Comparison of ENCODE assay signal across 8 mouse cellular contexts in genomic region chr1:179734500-179735474, GRCm38 (mm10). TPM values are rescaled to one million over a fixed set of nuclear protein-coding genes. Genes with fewer than 3 reads are reported as not detected.
A peak's percentile ranks its signal among the peaks of the same experiment; 100 is the strongest.
DNase-seq lines count a peak whose midpoint lies in the region; ATAC-seq and TF ChIP-seq lines count a peak whose summit lies in the region.

No protein-coding gene starts in this region.

- no peak overlapping the region for H3K9ac ChIP-seq in embryonic facial prominence, embryonic 13.5 days
- H3K9ac ChIP-seq in heart, postnatal 0 days (replicated peaks; ENCODE audit: low read depth, low read length), result no peak overlapping the region

- no peaks in the 10 kb centered on the region for H3K9me3 ChIP-seq in embryonic facial prominence, embryonic 13.5 days
- H3K9me3 ChIP-seq in heart, postnatal 0 days (replicated peaks; ENCODE audit: control insufficient read depth, low read length), result no peaks in the 10 kb centered on the region

- ATAC-seq in cerebellum, adult (ENCODE audit: insufficient number of reproducible peaks, low FRiP score, low TSS enrichment), result no peak
- no peak for ATAC-seq in embryonic facial prominence, embryonic 13.5 days (ENCODE audit: insufficient number of reproducible peaks, insufficient read depth, low FRiP score, low TSS enrichment, low read depth)
- ATAC-seq in heart, postnatal 0 days (ENCODE audit: insufficient read depth, low read depth), result peak; percentile 44

- TF ChIP-seq EP300 in heart, postnatal 0 days (IDR thresholded peaks at IDR 0.05; ENCODE audit: low read depth), result no peak

- no peaks in the 10 kb centered on the region for H3K4me1 ChIP-seq in embryonic facial prominence, embryonic 13.5 days
- H3K4me1 ChIP-seq in heart, postnatal 0 days (ENCODE audit: control insufficient read depth, insufficient read depth), result 0 out of 2 replicates have a peak, but pooled peaks cover 5% of the 10 kb centered on the region

- no peak overlapping the region for H3K27ac ChIP-seq in embryonic facial prominence, embryonic 13.5 days
- H3K27ac ChIP-seq in heart, postnatal 0 days (ENCODE audit: low read depth), result no peak overlapping the region
- H3K27ac ChIP-seq in left cerebral cortex, adult 2 months, result no peak overlapping the region

- no peaks in the 10 kb centered on the region for H3K27me3 ChIP-seq in embryonic facial prominence, embryonic 13.5 days
- no peaks in the 10 kb centered on the region for H3K27me3 ChIP-seq in heart, postnatal 0 days (ENCODE audit: control insufficient read depth, insufficient read depth, low read length)

- peak; percentile 66 for TF ChIP-seq CTCF in heart, postnatal 0 days (IDR thresholded peaks at IDR 0.05; ENCODE audit: low read depth)
- TF ChIP-seq CTCF in left cerebral cortex, adult 2 months (IDR thresholded peaks at IDR 0.05), result peak; percentile 89

- H3K4me3 ChIP-seq in embryonic facial prominence, embryonic 13.5 days, result no peak overlapping the region
- H3K4me3 ChIP-seq in heart, postnatal 0 days (ENCODE audit: low read depth, low read length), result no peak overlapping the region
- H3K4me3 ChIP-seq in left cerebral cortex, adult 2 months, result peak overlapping the region; percentile 35

- intact Hi-C loops in left cerebral cortex, adult 2 months (cut with DNase I), result loop anchor here (5.0 to 10.0 kb wide), 2 partner anchors 90 to 227 kb away; no protein-coding TSS in a partner anchor

- peak overlapping the region; percentile 22; the same call in 1 of the 2 replicates for H3K4me2 ChIP-seq in embryonic facial prominence, embryonic 13.5 days
- H3K4me2 ChIP-seq in heart, postnatal 0 days (ENCODE audit: low read depth, low read length), result peak overlapping the region; percentile 26

- H3K36me3 ChIP-seq in embryonic facial prominence, embryonic 13.5 days, result no peaks in the 10 kb centered on the region
- H3K36me3 ChIP-seq in heart, postnatal 0 days (replicated peaks; ENCODE audit: control insufficient read depth, insufficient read depth, low read length), result no peaks in the 10 kb centered on the region

- DNase-seq in cerebellum, adult 11 months, result peak; percentile 52
- peak; percentile 82 for DNase-seq in adrenal gland, postnatal 14 days
- peak; percentile 42 for DNase-seq in heart, postnatal 0 days (ENCODE audit: low spot score)
- DNase-seq in left cerebral cortex, adult 2 months (ENCODE audit: extremely low spot score in 1 of 2, low spot score in 2 of 2), result peak; percentile 63 to 65
- DNase-seq in mesoderm, embryonic 11.5 days (ENCODE audit: low read depth, low spot score), result peak; percentile 54
- DNase-seq in spleen, postnatal 36 days (ENCODE audit: low spot score in 2 of 2), result peak; percentile 32 to 40

- 37% methylated on average over 15 of the region's 15 CpGs for WGBS in embryonic facial prominence, embryonic 13.5 days
- 30% methylated on average over 15 of the region's 15 CpGs for WGBS in heart, postnatal 0 days

RNA-seq across cellular contexts. Expression of gene Kif28, which starts 10.3 kb away (rescaled TPM):
- total RNA-seq in adrenal gland, postnatal 14 days (2021), result 0.15 TPM in 1 of 2 replicates, not detected in the other
- polyA plus RNA-seq in embryonic facial prominence, embryonic 13.5 days (2015; fragmentation: Nextera tagmentation; extraction: Ambion mirVana), result not detected in 2 replicates
- total RNA-seq in heart, postnatal 0 days (2014; rRNA removed; ENCODE audit: low replicate concordance), result 0.27 TPM in 1 of 2 replicates, not detected in the other
- 0.07 and 0.11 TPM in 2 replicates for polyA plus RNA-seq in heart, postnatal 0 days (2015; fragmentation: Nextera tagmentation; extraction: Ambion mirVana)
- under 1 TPM in 1 of 2 experiments, not detected in 1; 0.23 TPM for total RNA-seq in left cerebral cortex, adult 2 months (2021)
